Mouse (Mus musculus): Measurements from ENCODE around the gene Vps4a. TPM values are rescaled to one million over a fixed set of nuclear protein-coding genes. Genes with fewer than 3 reads are reported as not detected.
A peak's percentile ranks its signal among the peaks of the same experiment; 100 is the strongest.

The Vps4a gene
- total and polyA plus RNA-seq, 3 experiments: 38.1 to 43.2 TPM; not detected in 1

DNA sequence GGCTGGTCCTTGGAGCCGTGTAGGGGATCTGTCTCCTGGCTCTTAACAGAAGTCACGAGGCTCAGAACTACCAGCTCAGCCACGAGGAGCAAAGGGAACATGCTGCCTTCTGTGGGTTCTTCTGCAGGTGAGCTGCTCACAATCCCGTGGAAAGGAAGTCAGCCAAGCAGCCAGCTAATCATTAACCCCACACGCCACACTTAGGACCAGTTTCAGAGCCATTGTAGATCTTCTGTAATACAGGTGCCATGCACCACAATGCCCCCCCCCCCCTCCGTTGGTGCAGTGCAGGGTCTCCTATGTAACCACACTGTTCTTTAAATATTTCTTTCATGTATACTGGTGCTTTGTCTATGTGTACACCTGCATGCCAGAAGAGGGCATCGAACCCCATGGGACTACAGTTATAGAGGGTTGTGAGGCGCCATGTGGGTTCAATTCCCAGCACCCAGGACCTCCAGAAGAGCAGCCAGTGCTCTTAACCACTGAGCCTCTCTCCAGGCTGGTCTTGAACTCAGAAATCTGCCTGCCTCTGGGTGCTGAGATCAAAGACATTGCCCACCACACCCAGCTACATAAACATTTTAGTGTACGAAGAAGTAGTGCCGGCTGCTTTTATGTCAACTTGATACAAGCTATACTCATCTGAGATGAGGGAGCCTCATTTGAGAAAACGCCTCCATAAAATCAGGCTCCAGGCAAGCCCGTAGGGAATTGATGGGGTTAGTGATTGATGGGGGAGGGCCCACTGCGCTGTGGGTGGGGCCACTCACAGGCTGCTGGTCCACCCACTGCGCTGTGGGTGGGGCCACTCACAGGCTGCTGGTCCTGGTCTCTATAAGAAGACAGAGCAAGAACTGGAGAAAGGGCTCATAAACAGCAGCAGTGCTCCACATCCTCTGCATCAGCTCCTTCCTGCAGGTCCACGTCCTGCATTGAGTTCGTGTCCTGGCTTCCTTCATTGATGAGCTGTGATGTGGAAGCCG, 34.8 kb downstream of the Vps4a start, which contains the start of gene Tmed6:
Gene Tmed6 (minus strand): TSS at position 134 of the 986 bp plus-strand sequence.
- Histone ChIP-seq H3K9ac (ENCODE audit: control insufficient read depth, low read depth, low read length, poor library complexity, severe bottlenecking) (no peak within 1 kb of the TSS), H3K4me3 (ENCODE audit: control insufficient read depth in 1 of 2, insufficient read depth in 1 of 2, low read depth in 2 of 2, low read length in 2 of 2) (no peak within 1 kb of the TSS), H3K4me1 (ENCODE audit: control insufficient read depth in 1 of 2, insufficient read depth in 2 of 2, low read length in 2 of 2) (no peaks in the 10 kb centered on the region), H3K27ac (ENCODE audit: control insufficient read depth, low read depth, low read length) (no peak within 1 kb of the TSS), H3K9me3 (replicated peaks; ENCODE audit: insufficient read depth, low read length) (no peaks in the 10 kb centered on the region), H3K36me3 (ENCODE audit: control insufficient read depth in 1 of 2, insufficient read depth in 2 of 2, low read length in 2 of 2) (no peaks in the 10 kb centered on the region), H3K27me3 (ENCODE audit: control insufficient read depth in 1 of 2, insufficient read depth in 2 of 2, low read length in 2 of 2) (no peaks in the 10 kb centered on the region), H3K79me2 (ENCODE audit: control insufficient read depth, insufficient read depth, low read length, poor library complexity) (no peaks in the 10 kb centered on the region)
- peak; percentile 86 for DNase-seq (ENCODE audit: low read depth, low spot score)
- no peak for TF ChIP-seq RCOR1 (IDR thresholded peaks at IDR 0.05; ENCODE audit: low read depth, low read length)
- no peak for TF ChIP-seq USF2 (IDR thresholded peaks at IDR 0.05; ENCODE audit: borderline replicate concordance in 1 of 2, insufficient read depth in 1 of 2, low read depth in 1 of 2, low read length in 2 of 2)
- no peak for TF ChIP-seq CTCF (IDR thresholded peaks at IDR 0.05 in 2 of 3, conservative IDR thresholded peaks at IDR 0.05 in 1 of 3; ENCODE audit: control insufficient read depth in 1 of 3, insufficient read depth in 1 of 3, low read depth in 2 of 3, low read length in 3 of 3, poor library complexity in 1 of 3, severe bottlenecking in 1 of 3)
- no peak for TF ChIP-seq POLR2AphosphoS2 (IDR thresholded peaks at IDR 0.05; ENCODE audit: low read length)
- no peak for TF ChIP-seq NELFE (IDR thresholded peaks at IDR 0.05; ENCODE audit: low read depth, low read length)
- no peak for TF ChIP-seq HCFC1 (IDR thresholded peaks at IDR 0.05; ENCODE audit: low read depth, low read length)
- TF ChIP-seq KAT2A (conservative IDR thresholded peaks at IDR 0.05; ENCODE audit: low read depth, low read length): no peak
- TF ChIP-seq CHD2 (IDR thresholded peaks at IDR 0.05; ENCODE audit: low read length): no peak
- TF ChIP-seq CHD1 (IDR thresholded peaks at IDR 0.05; ENCODE audit: low read depth, low read length): no peak
- no peak for TF ChIP-seq UBTF (IDR thresholded peaks at IDR 0.05; ENCODE audit: borderline replicate concordance, insufficient read depth, low read depth, low read length)

DNA sequence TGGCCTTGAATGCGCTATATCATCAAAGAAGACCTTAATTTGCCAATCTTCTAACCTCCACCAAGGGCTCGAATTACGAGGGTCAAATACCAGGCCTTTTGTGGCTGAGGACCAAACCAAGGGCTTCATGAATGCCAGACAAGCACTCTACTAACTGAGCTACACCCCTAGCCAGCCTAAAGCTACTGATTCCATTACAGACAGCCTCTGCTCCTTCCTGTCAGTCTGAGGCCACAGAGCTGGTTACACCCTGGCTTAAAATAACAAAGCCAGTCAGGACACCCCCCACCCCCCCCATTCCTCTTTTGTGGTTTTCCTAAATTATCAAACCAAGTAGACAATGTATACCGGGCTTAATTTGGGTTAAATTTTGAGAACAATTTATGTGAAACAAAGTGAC, 42.7 kb downstream of the Vps4a start:
- Histone ChIP-seq H3K36me3 (ENCODE audit: control insufficient read depth in 1 of 2, insufficient read depth in 2 of 2, low read length in 2 of 2) (peaks cover 0 to 11% of the 10 kb centered on the region in 2 experiments; a peak in 2 of 4 replicates), H3K9me3 (replicated peaks; ENCODE audit: insufficient read depth, low read length) (no peaks in the 10 kb centered on the region), H3K79me2 (ENCODE audit: control insufficient read depth, insufficient read depth, low read length, poor library complexity) (no peaks in the 10 kb centered on the region), H3K4me3 (ENCODE audit: control insufficient read depth in 1 of 2, insufficient read depth in 1 of 2, low read depth in 2 of 2, low read length in 2 of 2) (no peak overlapping the region), H3K27me3 (ENCODE audit: control insufficient read depth in 1 of 2, insufficient read depth in 2 of 2, low read length in 2 of 2) (no peaks in the 10 kb centered on the region), H3K9ac (ENCODE audit: control insufficient read depth, low read depth, low read length, poor library complexity, severe bottlenecking) (no peak overlapping the region), H3K27ac (ENCODE audit: control insufficient read depth, low read depth, low read length) (no peak overlapping the region), H3K4me1 (ENCODE audit: control insufficient read depth in 1 of 2, insufficient read depth in 2 of 2, low read length in 2 of 2) (no peaks in the 10 kb centered on the region)
- DNase-seq (ENCODE audit: low read depth, low spot score): no peak
- TF ChIP-seq MYB (IDR thresholded peaks at IDR 0.05; ENCODE audit: low read depth, low read length): no peak
- no peak for TF ChIP-seq USF2 (IDR thresholded peaks at IDR 0.05; ENCODE audit: borderline replicate concordance in 1 of 2, insufficient read depth in 1 of 2, low read depth in 1 of 2, low read length in 2 of 2)

DNA sequence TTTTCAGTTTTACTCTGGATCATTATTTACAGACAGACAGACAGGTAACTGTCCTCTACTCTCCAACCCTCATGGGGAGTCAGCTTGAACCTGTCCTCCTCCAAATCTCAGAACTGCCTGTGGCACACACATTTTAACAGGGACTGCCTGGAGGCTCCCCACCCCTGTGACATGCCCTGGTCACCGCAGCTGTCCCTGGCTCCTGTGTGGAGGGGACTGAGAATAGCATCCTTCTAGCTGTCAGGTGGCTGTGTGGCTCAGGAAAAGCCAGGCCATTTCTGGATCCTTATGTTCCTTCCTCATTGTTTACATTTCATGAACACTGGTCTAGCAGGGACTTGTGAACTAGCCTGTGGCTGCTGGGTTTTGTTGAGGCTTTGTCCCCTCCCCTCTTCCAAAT, 43.1 kb downstream of the Vps4a start:
- no peak overlapping the region for H3K9ac ChIP-seq (ENCODE audit: control insufficient read depth, low read depth, low read length, poor library complexity, severe bottlenecking)
- H3K36me3 ChIP-seq (ENCODE audit: control insufficient read depth in 1 of 2, insufficient read depth in 2 of 2, low read length in 2 of 2): peaks cover 0 to 11% of the 10 kb centered on the region in 2 experiments; a peak in 2 of 4 replicates
- H3K4me1 ChIP-seq (ENCODE audit: control insufficient read depth in 1 of 2, insufficient read depth in 2 of 2, low read length in 2 of 2): no peaks in the 10 kb centered on the region
- H3K4me3 ChIP-seq (ENCODE audit: control insufficient read depth in 1 of 2, insufficient read depth in 1 of 2, low read depth in 2 of 2, low read length in 2 of 2): no peak overlapping the region
- no peak for DNase-seq (ENCODE audit: low read depth, low spot score)
- no peaks in the 10 kb centered on the region for H3K9me3 ChIP-seq (replicated peaks; ENCODE audit: insufficient read depth, low read length)
- TF ChIP-seq TAL1 (IDR thresholded peaks at IDR 0.05; ENCODE audit: low read length) (no peak), GATA1 (IDR thresholded peaks at IDR 0.05; ENCODE audit: low read depth, low read length) (no peak), CTCF (IDR thresholded peaks at IDR 0.05 in 2 of 3, conservative IDR thresholded peaks at IDR 0.05 in 1 of 3; ENCODE audit: control insufficient read depth in 1 of 3, insufficient read depth in 1 of 3, low read depth in 2 of 3, low read length in 3 of 3, poor library complexity in 1 of 3, severe bottlenecking in 1 of 3) (no peak), MAX (IDR thresholded peaks at IDR 0.05; ENCODE audit: low read length) (no peak), USF2 (IDR thresholded peaks at IDR 0.05; ENCODE audit: borderline replicate concordance in 1 of 2, insufficient read depth in 1 of 2, low read depth in 1 of 2, low read length in 2 of 2) (no peak), CHD2 (IDR thresholded peaks at IDR 0.05; ENCODE audit: low read length) (no peak), MYC (IDR thresholded peaks at IDR 0.05; ENCODE audit: low read depth, low read length) (no peak), EP300 (IDR thresholded peaks at IDR 0.05; ENCODE audit: low read depth in 1 of 2, low read length in 2 of 2) (no peak), CHD1 (IDR thresholded peaks at IDR 0.05; ENCODE audit: low read depth, low read length) (no peak), MYB (IDR thresholded peaks at IDR 0.05; ENCODE audit: low read depth, low read length) (no peak), E2F4 (IDR thresholded peaks at IDR 0.05; ENCODE audit: borderline replicate concordance, low read depth, low read length) (no peak), JUND (IDR thresholded peaks at IDR 0.05; ENCODE audit: low read depth, low read length) (no peak), NELFE (IDR thresholded peaks at IDR 0.05; ENCODE audit: low read depth, low read length) (no peak), KAT2A (conservative IDR thresholded peaks at IDR 0.05; ENCODE audit: low read depth, low read length) (no peak), UBTF (IDR thresholded peaks at IDR 0.05; ENCODE audit: borderline replicate concordance, insufficient read depth, low read depth, low read length) (no peak), MEF2A (IDR thresholded peaks at IDR 0.05; ENCODE audit: extremely low read depth, insufficient replicate concordance, low read depth, low read length, poor library complexity, severe bottlenecking) (no peak), POLR2AphosphoS2 (IDR thresholded peaks at IDR 0.05; ENCODE audit: low read length) (no peak), RAD21 (IDR thresholded peaks at IDR 0.05; ENCODE audit: low read depth, low read length) (no peak), RCOR1 (IDR thresholded peaks at IDR 0.05; ENCODE audit: low read depth, low read length) (no peak)
- H3K79me2 ChIP-seq (ENCODE audit: control insufficient read depth, insufficient read depth, low read length, poor library complexity): no peaks in the 10 kb centered on the region
- no peaks in the 10 kb centered on the region for H3K27me3 ChIP-seq (ENCODE audit: control insufficient read depth in 1 of 2, insufficient read depth in 2 of 2, low read length in 2 of 2)
- H3K27ac ChIP-seq (ENCODE audit: control insufficient read depth, low read depth, low read length): no peak overlapping the region

Data from MEL (cell line).